Mouse (Mus musculus): ENCODE results near the gene Cmss1. TPM values are rescaled to one million over a fixed set of nuclear protein-coding genes. Genes with fewer than 3 reads are reported as not detected.

The Cmss1 gene
- total RNA-seq, 2 experiments from 2014 or later, result 15.0 to 16.9 TPM

GRCm38 (mm10) chr16:57305463-57305862 is 301.2 kb downstream of the Cmss1 start:
- no peak for DNase-seq (ENCODE audit: low spot score in 2 of 2)

DNA sequence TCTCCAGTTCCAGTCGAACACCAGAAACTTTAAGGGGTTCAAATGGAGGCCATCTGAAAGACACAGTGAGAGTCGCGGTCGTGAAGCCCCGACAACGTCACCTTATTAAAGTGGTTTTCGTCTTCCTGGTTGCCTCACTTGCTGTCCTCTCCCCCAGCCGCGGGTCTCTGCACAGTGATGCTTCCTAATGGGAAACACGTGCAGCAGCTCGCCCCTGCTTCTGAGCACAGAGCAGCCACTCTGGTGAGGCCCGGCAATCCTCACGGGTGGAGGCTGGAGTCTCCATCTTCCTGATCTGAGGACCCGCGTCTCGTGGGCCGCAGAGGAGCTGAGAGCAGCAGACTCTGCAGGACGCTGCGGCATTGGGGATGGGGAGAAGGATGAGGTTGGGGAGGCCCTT is 302.9 kb downstream of the Cmss1 start:
- no peak for DNase-seq (ENCODE audit: low spot score in 2 of 2)

GRCm38 (mm10) chr16:57302792-57303698 is 303.6 kb downstream of the Cmss1 start:
- DNase-seq (ENCODE audit: low spot score in 2 of 2), result no peak

DNA sequence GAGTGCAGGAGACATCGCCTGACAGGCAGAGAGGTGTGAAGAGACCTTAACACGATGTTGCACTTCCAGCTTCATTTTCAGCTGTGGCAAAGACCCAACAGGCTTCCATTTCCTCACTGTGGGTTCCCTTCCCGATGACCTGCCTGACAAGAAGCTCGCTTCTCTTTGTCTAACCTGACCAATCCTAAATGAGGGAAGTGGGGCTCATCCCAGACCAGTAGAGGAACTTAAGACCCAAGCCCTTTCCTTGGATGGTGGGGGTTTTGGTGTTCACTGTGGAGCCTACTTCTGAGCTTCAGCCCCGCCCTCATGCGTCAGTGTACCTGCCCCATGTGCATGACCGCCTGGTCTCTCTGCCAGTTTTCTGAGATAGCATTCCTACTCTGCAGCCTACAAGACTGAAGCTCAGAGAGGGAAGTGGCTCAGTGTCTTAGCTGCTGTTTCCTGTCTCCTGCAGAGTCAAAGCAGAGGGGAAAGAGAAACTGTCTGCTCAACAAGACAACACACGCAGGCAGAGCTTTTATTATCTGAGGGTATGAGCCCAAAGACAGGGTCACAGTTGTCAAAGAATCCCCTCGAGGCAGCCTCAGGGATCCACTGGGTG is 305.1 kb downstream of the Cmss1 start:
- DNase-seq (ENCODE audit: low spot score in 2 of 2), result no peak

DNA sequence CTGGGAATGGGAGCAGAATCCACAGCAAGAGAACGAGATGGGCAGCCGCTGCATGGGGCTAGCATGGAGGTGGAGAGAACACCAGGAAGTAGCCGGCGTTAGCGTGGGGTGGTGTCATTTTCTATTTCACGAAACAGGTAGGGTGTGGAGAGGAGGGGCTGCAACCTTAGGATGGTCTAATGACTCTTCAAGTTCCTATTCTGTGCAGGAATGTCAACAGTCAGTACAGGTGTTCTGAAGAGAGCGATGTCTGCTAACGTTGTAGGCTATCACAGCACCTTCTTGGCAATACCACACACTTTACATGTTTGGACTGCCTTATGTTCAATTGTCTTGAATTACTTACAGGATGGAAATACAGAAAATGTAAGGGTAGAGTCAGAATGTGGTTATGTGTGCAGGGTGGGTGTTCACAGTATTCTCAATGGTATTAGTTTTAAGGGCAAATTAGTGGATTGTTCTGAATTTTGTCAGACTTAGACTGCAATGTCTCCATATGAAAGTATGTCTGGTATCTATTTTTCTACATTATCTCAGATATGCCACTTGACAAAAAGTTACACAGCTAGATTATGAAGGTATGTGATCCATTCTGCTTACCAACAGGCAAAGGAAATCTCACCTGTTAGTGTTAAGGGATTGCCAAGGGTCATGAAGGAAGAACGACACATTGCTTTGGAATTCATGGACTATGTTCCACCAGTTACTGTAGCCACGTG is 311.3 kb downstream of the Cmss1 start:
- no peak for DNase-seq (ENCODE audit: low spot score in 2 of 2)

GRCm38 (mm10) chr16:57292765-57293164 is 313.9 kb downstream of the Cmss1 start, which contains the start of gene Tmem30c:
Gene Tmem30c (minus strand): TSS chr16:57292865.
- no peak for DNase-seq (ENCODE audit: low spot score in 2 of 2)

DNA sequence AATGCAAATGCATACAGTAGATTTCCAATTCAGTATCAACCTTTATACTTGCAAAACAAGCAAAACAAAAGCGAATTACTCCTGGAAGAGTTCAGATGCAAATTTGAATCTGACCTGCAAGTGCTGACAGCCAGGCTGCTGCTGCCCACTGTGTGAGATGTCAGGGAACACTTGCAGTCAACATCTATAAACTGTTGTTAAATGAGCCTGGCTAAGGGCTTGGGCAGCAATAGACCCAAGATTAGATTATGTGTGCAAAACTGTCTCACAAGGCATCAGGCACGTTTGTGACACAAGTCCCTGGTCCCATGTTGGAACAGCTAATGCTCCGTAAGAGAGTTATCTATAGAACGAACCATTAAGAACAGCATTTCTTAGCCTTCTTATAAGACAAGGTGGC is 314.4 kb downstream of the Cmss1 start:
- DNase-seq (ENCODE audit: low spot score in 2 of 2), result no peak

DNA sequence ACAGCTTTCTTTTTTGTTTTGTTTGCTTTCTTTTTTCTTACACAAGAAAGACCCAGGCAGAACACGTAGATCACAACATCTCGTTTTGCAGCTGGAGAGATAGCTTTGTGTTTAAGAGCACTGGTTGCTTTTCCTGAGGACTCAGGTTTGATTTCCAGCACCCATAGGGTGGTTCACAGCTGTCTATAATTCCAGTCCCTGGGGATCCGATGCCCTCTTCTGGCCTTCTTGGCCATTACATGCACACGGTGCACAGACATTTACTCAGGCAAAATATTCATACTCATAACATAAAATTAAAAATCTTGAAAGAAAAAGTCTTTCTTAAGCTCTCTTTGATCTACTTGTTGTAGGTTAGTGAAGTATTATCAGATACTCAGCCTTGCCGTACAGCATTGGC is 315.0 kb downstream of the Cmss1 start:
- DNase-seq (ENCODE audit: low spot score in 2 of 2), result no peak

DNA sequence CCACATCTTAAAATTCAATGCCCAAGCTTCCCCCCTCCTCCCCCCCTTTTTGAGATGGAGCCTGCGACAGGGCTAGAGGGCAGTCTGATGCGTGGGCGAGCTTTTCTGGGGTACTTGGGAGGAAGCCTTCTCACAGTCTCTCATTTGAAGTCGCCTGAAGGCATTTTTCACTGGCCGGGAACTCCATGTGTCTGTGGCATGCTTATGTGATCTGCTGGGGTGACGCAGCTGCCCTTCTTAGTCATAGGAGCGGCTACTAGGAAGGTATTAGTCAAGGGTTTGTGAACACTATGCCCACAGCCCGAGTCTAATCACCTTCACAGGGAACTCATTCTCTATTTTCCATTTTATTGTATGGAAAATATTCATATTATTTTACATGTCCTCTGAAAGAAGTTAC is 325.2 kb downstream of the Cmss1 start:
- DNase-seq (ENCODE audit: low spot score in 2 of 2), result no peak

DNA sequence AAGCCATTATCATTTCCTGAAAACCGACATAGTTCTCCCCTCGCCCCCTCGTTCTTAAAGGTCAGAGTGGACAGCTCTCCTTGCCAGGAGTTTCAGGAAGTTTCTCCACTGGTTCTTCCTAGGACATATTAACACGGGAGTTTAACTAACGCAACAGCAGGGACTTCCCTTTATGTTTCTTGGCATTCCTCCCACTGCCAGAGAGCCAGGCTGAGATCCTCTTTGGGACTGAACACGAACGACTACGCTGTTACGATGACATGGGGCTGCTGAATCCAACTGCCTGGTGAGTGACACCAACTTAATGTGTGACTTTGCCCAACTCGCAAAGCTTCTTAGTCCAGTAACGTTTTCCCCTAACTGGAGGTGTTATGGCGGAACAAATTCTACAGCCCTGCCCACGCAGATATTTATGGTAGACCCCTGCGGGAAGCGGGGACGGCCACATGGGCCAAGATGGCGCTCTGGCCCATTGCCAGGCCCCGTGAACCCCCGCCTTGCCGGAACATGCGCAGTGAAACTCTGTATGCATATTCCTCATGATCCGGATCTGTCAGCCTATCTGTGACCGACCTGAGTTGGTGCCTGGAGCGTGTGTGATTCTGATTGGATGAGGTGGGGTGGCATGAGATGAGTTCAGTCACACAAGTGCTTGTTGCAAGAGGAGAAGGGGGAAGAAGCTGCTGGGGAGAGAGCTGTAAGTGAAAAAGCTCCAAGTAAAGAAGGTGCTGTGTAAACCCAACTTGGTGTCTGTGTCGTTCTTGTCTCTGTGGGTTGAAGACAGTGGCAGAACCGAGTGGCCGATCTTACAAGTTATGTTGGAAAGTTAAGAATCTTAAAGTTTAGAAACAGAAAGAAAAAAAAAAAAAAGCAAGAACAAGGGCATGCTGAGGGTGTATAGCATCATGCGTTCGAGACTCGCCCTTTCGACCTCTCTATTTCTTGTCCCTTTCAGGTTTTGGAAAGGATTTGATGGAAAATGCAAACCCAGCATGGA is 326.1 kb downstream of the Cmss1 start:
- DNase-seq (ENCODE audit: low spot score in 2 of 2), result no peak

- no peak for DNase-seq (ENCODE audit: low spot score in 2 of 2)
Observed at GRCm38 (mm10) chr16:57278976-57279626, 327.6 kb downstream of the Cmss1 start.

- no peak for DNase-seq (ENCODE audit: low spot score in 2 of 2)
Observed at GRCm38 (mm10) chr16:57269751-57270150, 336.9 kb downstream of the Cmss1 start.

DNA sequence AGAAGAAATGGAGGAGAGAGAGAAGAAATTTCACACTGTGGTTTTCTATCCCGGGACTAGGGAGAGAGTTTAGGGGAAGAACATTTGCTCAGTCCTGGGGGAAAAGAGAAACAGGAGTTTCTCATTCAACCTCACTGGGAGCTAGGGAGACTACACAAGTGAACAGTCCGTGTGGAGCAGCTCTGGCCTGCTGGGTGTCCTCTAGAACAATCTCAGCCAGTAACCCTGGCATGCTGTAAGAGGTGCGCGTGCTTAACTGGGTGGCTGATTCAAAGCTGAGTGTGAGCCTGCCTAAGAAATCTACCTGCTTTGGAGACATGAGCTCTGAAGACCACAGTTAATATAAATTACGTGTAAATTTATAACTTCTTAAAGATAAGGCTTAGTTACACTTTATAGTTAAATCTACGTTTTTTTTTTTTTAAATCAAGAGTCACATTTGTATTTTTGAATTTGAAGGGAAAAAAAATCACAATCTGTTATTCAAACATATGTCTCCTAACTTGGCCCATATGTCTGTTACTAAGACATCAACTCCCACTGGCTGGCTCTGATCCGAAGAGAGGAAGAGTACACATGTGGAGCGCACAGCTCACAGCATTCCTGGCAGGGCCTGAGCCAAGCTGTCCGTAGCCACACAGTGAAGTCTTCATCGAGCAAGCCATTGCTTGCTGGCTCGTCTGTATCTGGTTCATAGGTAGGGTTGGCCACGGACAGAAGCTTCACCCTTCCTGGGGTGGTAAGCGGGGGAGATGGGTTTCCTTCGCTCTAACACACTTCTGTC is 338.4 kb downstream of the Cmss1 start:
- DNase-seq (ENCODE audit: low spot score in 2 of 2), result no peak

DNA sequence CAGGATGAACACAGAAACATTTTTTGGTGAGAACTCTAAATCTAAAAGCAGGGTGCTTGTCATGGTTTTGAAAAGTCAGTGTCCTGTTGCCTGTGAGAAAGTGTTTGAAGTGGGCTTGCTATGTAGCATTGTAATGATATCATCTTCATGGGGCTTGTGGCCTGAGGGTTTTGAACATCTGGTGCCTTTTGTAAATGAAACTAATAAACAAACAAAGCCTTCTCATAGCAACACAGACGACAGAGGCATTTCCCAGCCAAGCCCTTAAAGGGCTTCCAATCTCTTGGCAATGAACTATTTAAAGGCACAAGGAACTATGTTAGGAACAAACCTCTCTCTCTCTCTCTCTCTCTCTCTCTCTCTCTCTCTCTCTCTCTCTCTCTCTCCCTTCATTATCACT is 339.6 kb downstream of the Cmss1 start:
- no peak for DNase-seq (ENCODE audit: low spot score in 2 of 2)

DNA sequence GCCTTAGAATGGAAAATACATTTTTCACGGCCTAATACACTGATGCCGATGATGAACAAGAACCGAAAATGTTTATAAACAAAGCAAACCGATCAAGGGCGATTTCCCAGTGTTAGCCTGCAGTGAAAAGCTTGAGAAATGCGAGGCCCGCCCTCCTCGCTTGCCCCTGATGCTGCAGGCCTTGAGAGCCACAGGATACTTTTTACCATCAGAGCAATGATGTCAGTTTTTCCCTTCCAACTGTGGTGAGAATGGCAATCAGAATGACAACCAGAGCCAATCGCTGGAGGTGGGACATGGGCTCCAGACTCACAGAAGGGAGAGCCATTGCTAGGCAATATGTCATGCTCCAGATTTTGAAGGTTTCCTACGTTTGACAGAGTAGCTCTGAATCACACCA is 346.5 kb downstream of the Cmss1 start:
- DNase-seq (ENCODE audit: low spot score in 2 of 2), result no peak

DNA sequence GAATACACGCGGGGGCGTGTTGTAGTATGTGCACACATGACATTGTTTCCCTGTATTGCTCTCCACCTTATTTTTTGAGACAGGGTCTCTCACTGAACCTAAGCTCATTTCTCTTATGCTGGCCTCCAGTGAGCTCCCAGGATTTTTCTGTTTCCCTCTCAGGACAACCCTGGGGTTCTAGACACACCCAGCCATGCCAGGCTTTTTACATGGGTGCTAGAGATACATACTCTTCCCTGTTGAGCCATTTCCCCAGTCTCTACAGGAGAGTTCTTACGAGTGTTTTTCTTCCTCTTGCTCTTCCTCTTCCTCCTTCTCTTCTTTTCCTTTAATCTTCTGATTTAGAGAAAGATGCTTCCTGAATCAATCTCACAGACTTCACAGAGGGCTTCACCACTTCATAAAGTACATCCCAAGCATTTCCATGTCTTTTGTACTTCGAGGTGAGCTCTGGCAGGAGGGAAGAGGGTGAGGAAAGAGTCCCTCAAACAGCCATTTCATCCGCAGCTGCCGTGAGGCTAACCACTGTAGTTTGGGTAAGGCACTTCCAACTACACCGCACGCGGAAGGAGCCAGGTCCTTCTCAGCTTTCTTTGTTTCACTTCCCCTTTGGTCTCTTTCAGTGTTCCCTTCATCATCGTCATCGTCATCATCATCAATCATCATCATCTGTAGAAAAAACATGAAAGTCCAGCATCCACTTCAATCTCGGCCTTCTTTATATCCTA is 347.1 kb downstream of the Cmss1 start:
- DNase-seq (ENCODE audit: low spot score in 2 of 2), result no peak
